Mouse (Mus musculus): ENCODE data around the gene Ptgfrn.

The Ptgfrn gene

GRCm38 (mm10) chr3:101116431-101117385 is 6.6 kb upstream of the Ptgfrn start:
- DNase-seq (ENCODE audit: low read depth, low spot score): no peak

GRCm38 (mm10) chr3:101112518-101112894 is 2.4 kb upstream of the Ptgfrn start:
- DNase-seq (ENCODE audit: low read depth, low spot score): no peak

GRCm38 (mm10) chr3:101111848-101112517 is 1.9 kb upstream of the Ptgfrn start:
- DNase-seq (ENCODE audit: low read depth, low spot score): no peak

GRCm38 (mm10) chr3:101111321-101111720 is 1.2 kb upstream of the Ptgfrn start:
- DNase-seq (ENCODE audit: low read depth, low spot score): no peak

- no peak for DNase-seq (ENCODE audit: low read depth, low spot score)
Observed at GRCm38 (mm10) chr3:101110838-101111103, 693 bp upstream of the Ptgfrn start.

- DNase-seq (ENCODE audit: low read depth, low spot score): peak; percentile 56
Observed at GRCm38 (mm10) chr3:101109558-101110021, 488 bp downstream of the Ptgfrn start.

GRCm38 (mm10) chr3:101108848-101109247 is 1.2 kb downstream of the Ptgfrn start:
- no peak for DNase-seq (ENCODE audit: low read depth, low spot score)

- DNase-seq (ENCODE audit: low read depth, low spot score): no peak
Observed at GRCm38 (mm10) chr3:101108282-101108681, 1.8 kb downstream of the Ptgfrn start.

GRCm38 (mm10) chr3:101106326-101106725 is 3.8 kb downstream of the Ptgfrn start:
- DNase-seq (ENCODE audit: low read depth, low spot score): no peak

GRCm38 (mm10) chr3:101105486-101105885 is 4.6 kb downstream of the Ptgfrn start:
- DNase-seq (ENCODE audit: low read depth, low spot score): no peak

GRCm38 (mm10) chr3:101104883-101105282 is 5.2 kb downstream of the Ptgfrn start:
- no peak for DNase-seq (ENCODE audit: low read depth, low spot score)

- DNase-seq (ENCODE audit: low read depth, low spot score): no peak
Observed at GRCm38 (mm10) chr3:101103770-101104169, 6.3 kb downstream of the Ptgfrn start.

GRCm38 (mm10) chr3:101102106-101102505 is 8.0 kb downstream of the Ptgfrn start:
- no peak for DNase-seq (ENCODE audit: low read depth, low spot score)

- no peak for DNase-seq (ENCODE audit: low read depth, low spot score)
Observed at GRCm38 (mm10) chr3:101101184-101101583, 8.9 kb downstream of the Ptgfrn start.

GRCm38 (mm10) chr3:101099701-101100357 is 10.2 kb downstream of the Ptgfrn start:
- DNase-seq (ENCODE audit: low read depth, low spot score): no peak

GRCm38 (mm10) chr3:101098073-101098472 is 12.0 kb downstream of the Ptgfrn start:
- DNase-seq (ENCODE audit: low read depth, low spot score): peak; percentile 32

- no peak for DNase-seq (ENCODE audit: low read depth, low spot score)
Observed at GRCm38 (mm10) chr3:101097146-101097800, 12.8 kb downstream of the Ptgfrn start.

- no peak for DNase-seq (ENCODE audit: low read depth, low spot score)
Observed at GRCm38 (mm10) chr3:101095761-101096449, 14.2 kb downstream of the Ptgfrn start.

GRCm38 (mm10) chr3:101092202-101092601 is 17.9 kb downstream of the Ptgfrn start:
- DNase-seq (ENCODE audit: low read depth, low spot score): no peak

GRCm38 (mm10) chr3:101086584-101087445 is 23.3 kb downstream of the Ptgfrn start:
- DNase-seq (ENCODE audit: low read depth, low spot score): no peak
